Mouse (Mus musculus): Measurements from ENCODE around the gene Fbxw16.
"Not testable (repeated sequence)": the region's sequence is repeated elsewhere in the genome, so short reads cannot be mapped to it uniquely, and the experiment has no call there.

Gene Fbxw16

DNA sequence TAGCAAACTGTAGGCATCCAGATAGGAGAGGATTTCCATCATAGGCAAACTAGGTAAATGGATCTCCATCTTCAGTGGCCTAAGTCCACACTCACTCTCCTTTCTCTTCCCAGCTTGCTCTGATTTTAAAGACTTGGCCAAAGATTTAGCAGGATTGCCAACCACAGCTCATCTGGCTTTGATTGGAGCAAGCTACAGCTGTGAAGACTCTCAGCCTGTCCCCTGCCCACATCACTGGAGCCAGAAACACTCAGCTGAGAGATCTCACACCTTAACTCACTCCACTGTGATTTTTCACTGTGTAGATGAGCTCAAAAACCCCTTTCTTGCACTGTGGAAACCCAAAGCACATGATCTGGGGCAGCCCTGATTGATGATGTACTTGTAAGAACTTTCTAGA is at the start of gene Fbxw16:
TSS of gene Fbxw16 (minus strand) at position 101 of the 400 bp plus-strand sequence.
- no peak for DNase-seq (ENCODE audit: extremely low spot score, low read depth, low spot score)

DNA sequence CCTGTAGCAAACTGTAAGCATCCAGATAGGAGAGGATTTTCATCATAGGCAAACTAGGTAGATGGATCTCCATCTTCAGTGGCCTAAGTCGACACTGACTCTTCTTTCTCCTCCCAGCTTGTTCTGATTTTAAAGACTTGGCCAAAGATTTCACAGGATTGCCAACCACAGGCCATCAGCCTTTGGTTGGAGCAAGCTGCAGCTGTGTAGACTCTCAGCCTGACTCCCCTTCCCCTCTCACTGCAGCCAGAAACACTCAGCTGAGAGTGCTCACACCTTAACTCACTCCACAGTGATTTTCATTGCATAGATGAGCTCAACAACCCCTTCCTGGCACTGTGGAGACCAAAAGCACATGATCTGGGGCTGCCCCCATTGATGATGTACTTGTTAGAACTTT is 46.8 kb upstream of the Fbxw16 start, which contains the start of gene Fbxw19:
TSS of gene Fbxw19 (minus strand) at position 101 of the 400 bp plus-strand sequence.
- DNase-seq (ENCODE audit: extremely low spot score, low read depth, low spot score): not testable (repeated sequence)

DNA sequence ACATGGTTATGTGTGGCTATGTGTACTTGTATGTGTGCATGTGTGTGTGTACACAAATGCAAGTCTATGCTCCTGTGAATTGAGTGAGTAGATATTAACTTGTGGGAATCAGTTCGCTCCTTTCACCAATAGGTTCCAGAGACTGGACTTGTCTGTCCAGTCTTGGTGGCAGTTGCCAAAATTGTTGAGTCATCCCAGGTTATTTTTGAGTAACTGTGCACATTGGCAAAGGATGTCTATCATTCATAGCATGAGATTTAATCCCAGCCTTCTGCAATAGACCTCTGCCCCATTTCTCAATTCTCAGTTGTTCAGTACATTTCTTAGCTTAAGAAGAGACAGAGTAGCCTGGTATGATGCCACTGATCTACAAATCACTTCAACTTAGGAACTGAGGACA is 16.0 kb downstream of the Fbxw16 start:
- no peak for DNase-seq (ENCODE audit: extremely low spot score, low read depth, low spot score)

DNA sequence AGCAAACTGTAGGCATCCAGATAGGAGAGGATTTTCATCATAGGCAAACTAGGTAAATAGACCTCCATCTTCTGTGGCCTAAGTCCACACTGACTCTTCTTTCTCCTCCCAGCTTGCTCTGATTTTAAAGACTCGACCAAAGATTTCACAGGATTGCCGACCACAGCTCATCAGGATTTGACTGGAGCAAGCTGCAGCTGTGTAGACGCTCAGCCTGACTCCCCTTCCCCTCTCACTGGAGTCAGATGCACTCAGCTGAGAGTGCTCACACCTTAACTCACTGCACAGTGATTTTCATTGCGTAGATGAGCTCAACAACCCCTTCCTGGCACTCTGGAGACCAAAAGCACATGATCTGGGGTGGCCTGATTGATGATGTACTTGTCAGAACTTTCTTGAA is 44.7 kb downstream of the Fbxw16 start, which contains the start of gene Fbxw22:
TSS of gene Fbxw22 (minus strand) at position 101 of the 400 bp plus-strand sequence.
- DNase-seq (ENCODE audit: extremely low spot score, low read depth, low spot score): not testable (repeated sequence)

Measured in hindlimb bud, embryonic 11.5 days (tissue).